Mouse (Mus musculus) gastrocnemius, postnatal 14 days (tissue): Measurements from ENCODE around the gene Exosc8. TPM values are rescaled to one million over a fixed set of nuclear protein-coding genes. Genes with fewer than 3 reads are reported as not detected.

ENCODE experiments used
- DNase-seq: peaks from one replicate; pipeline ENCODE4 v3.0.0; 2021; ENCODE audit warnings: mixed read lengths
- intact Hi-C: fragments of 180-260 bp; cut with DNase I; formaldehyde crosslinking; loops from one replicate; pipeline ENCODE4 v1.15.1; 2025; ENCODE audit warnings: low total_unique reads
- total RNA-seq, 2 experiments: library from RNA; stranded (reverse); gene quantifications; 2 replicates each; pipeline ENCODE4 v1.2.3; 2021

Gene Exosc8
- total RNA-seq, 2 experiments from 2014 or later, result 10.1 to 11.7 TPM

- intact Hi-C loops, result loop anchor here (5.0 kb wide), 1 partner anchor 332 kb away; no protein-coding TSS in a partner anchor
Measured at GRCm38 (mm10) chr3:54689091-54689490, 46.1 kb downstream of the Exosc8 start.

GRCm38 (mm10) chr3:54687245-54687644 lies 47.9 kb downstream of the Exosc8 start:
- no peak for DNase-seq
- intact Hi-C loops, result loop anchor here (5.0 kb wide), 1 partner anchor 330 kb away; no protein-coding TSS in a partner anchor

More at GRCm38 (mm10) chr3:54689091-54689490, 46.1 kb downstream of the Exosc8 start:
- DNase-seq, result no peak

GRCm38 (mm10) chr3:54685202-54685601 lies 50.0 kb downstream of the Exosc8 start:
- intact Hi-C loops, result loop anchor here (5.0 kb wide), 1 partner anchor 328 kb away; no protein-coding TSS in a partner anchor
- no peak for DNase-seq

- intact Hi-C loops, result no loop called here
- no peak for DNase-seq
Measured at GRCm38 (mm10) chr3:54681310-54682204, 53.6 kb downstream of the Exosc8 start.

Other genes starting within 250 kb of the Exosc8 start
- 10 to 100 TPM; 13.3 to 15.0 TPM for gene Supt20, start 42.6 kb downstream of the Exosc8 start, total RNA-seq
- not detected for gene Gm21958, start 21.0 kb downstream of the Exosc8 start, total RNA-seq
- gene Alg5, start 146 bp upstream of the Exosc8 start, total RNA-seq, result 10 to 100 TPM in 1 of 2 experiments, 1 to 10 TPM in 1; 8.1 to 11.7 TPM
- under 1 TPM; 0.11 to 0.39 TPM for gene Smad9, start 20.2 kb upstream of the Exosc8 start, total RNA-seq
- gene Rfxap, start 72.4 kb upstream of the Exosc8 start, total RNA-seq, result 10 to 100 TPM; 23.0 to 23.7 TPM
- gene Sertm1, start 180.5 kb upstream of the Exosc8 start, total RNA-seq, result not detected